Mouse (Mus musculus) splenic B cell, adult 2 months (primary cell): Measurements from ENCODE around the gene L3mbtl1.

Source experiments
- DNase-seq: peaks from one replicate; pipeline ENCODE4 v3.0.0-alpha.2; 2011; ENCODE audit warnings: low read depth, low spot score
- H3K27me3 ChIP-seq: 2 replicates; pipeline ENCODE4 v1.6.1; 2012; ENCODE audit warnings: mild to moderate bottlenecking, low read length, moderate library complexity, mixed read lengths; ENCODE audit not compliant: control insufficient read depth, poor library complexity, insufficient read depth, severe bottlenecking
- H3K36me3 ChIP-seq: 2 replicates; pipeline ENCODE4 v1.6.1; 2012; ENCODE audit warnings: mild to moderate bottlenecking, low read length, moderate library complexity, mixed read lengths; ENCODE audit not compliant: control insufficient read depth, poor library complexity, insufficient read depth, severe bottlenecking

The L3mbtl1 gene

GRCm38 (mm10) chr2:162931123-162931673 is 12.1 kb upstream of the L3mbtl1 start, which contains the start of gene Srsf6:
Gene Srsf6 (plus strand): TSS chr2:162931528.
- H3K36me3 ChIP-seq, result peaks cover 13% of the 10 kb centered on the region
- peak; percentile 94 for DNase-seq
- no peaks in the 10 kb centered on the region for H3K27me3 ChIP-seq

- peaks cover 17% of the 10 kb centered on the region for H3K36me3 ChIP-seq
- no peaks in the 10 kb centered on the region for H3K27me3 ChIP-seq
- peak; percentile 75 for DNase-seq
These were observed 11.3 kb upstream of the L3mbtl1 start for GRCm38 (mm10) chr2:162931674-162932650.

- DNase-seq, result no peak
- H3K36me3 ChIP-seq, result peaks cover 19% of the 10 kb centered on the region
- H3K27me3 ChIP-seq, result no peaks in the 10 kb centered on the region
These were observed 10.6 kb upstream of the L3mbtl1 start for GRCm38 (mm10) chr2:162932706-162933105.

GRCm38 (mm10) chr2:162934421-162934820 is 8.9 kb upstream of the L3mbtl1 start:
- DNase-seq, result no peak
- Histone ChIP-seq H3K36me3 (peaks cover 24% of the 10 kb centered on the region), H3K27me3 (no peaks in the 10 kb centered on the region)

GRCm38 (mm10) chr2:162935700-162936099 is 7.6 kb upstream of the L3mbtl1 start:
- Histone ChIP-seq H3K27me3 (no peaks in the 10 kb centered on the region), H3K36me3 (peaks cover 26% of the 10 kb centered on the region)
- DNase-seq, result no peak

- Histone ChIP-seq H3K36me3 (peaks cover 17% of the 10 kb centered on the region), H3K27me3 (peaks cover 3% of the 10 kb centered on the region; the same call in 1 of the 2 replicates)
- no peak for DNase-seq
These were observed 3.7 kb upstream of the L3mbtl1 start for GRCm38 (mm10) chr2:162939562-162939961.

GRCm38 (mm10) chr2:162943931-162944330 is 659 bp downstream of the L3mbtl1 start:
- Histone ChIP-seq H3K27me3 (peaks cover 3% of the 10 kb centered on the region; the same call in 1 of the 2 replicates), H3K36me3 (peaks cover 5% of the 10 kb centered on the region)
- DNase-seq, result peak; percentile 31

GRCm38 (mm10) chr2:162946964-162947363 is 3.7 kb downstream of the L3mbtl1 start:
- no peak for DNase-seq
- Histone ChIP-seq H3K36me3 (no peaks in the 10 kb centered on the region), H3K27me3 (peaks cover 3% of the 10 kb centered on the region; the same call in 1 of the 2 replicates)

- Histone ChIP-seq H3K27me3 (peaks cover 3% of the 10 kb centered on the region; the same call in 1 of the 2 replicates), H3K36me3 (no peaks in the 10 kb centered on the region)
- no peak for DNase-seq
These were observed 4.5 kb downstream of the L3mbtl1 start for GRCm38 (mm10) chr2:162947736-162948135.

- no peak for DNase-seq
- Histone ChIP-seq H3K36me3 (no peaks in the 10 kb centered on the region), H3K27me3 (peaks cover 3% of the 10 kb centered on the region; the same call in 1 of the 2 replicates)
These were observed 4.9 kb downstream of the L3mbtl1 start for GRCm38 (mm10) chr2:162948221-162948620.

- Histone ChIP-seq H3K27me3 (no peaks in the 10 kb centered on the region), H3K36me3 (no peaks in the 10 kb centered on the region)
- no peak for DNase-seq
These were observed 7.5 kb downstream of the L3mbtl1 start for GRCm38 (mm10) chr2:162950776-162951175.

GRCm38 (mm10) chr2:162956843-162957242 is 13.6 kb downstream of the L3mbtl1 start:
- Histone ChIP-seq H3K36me3 (no peaks in the 10 kb centered on the region), H3K27me3 (no peaks in the 10 kb centered on the region)
- DNase-seq, result no peak

GRCm38 (mm10) chr2:162961321-162961720 is 18.0 kb downstream of the L3mbtl1 start:
- no peak for DNase-seq
- Histone ChIP-seq H3K36me3 (no peaks in the 10 kb centered on the region), H3K27me3 (no peaks in the 10 kb centered on the region)

GRCm38 (mm10) chr2:162966734-162967133 is 23.5 kb downstream of the L3mbtl1 start:
- no peaks in the 10 kb centered on the region for H3K27me3 ChIP-seq
- DNase-seq, result no peak
- no peaks in the 10 kb centered on the region for H3K36me3 ChIP-seq

- no peaks in the 10 kb centered on the region for H3K27me3 ChIP-seq
- DNase-seq, result peak; percentile 59
- H3K36me3 ChIP-seq, result no peaks in the 10 kb centered on the region
These were observed 25.1 kb downstream of the L3mbtl1 start for GRCm38 (mm10) chr2:162968357-162968756.
